Mouse (Mus musculus): ENCODE measurements around the gene Usp18. TPM values are rescaled to one million over a fixed set of nuclear protein-coding genes. Genes with fewer than 3 reads are reported as not detected.

The Usp18 gene
- polyA plus RNA-seq, 1 experiment from 2014 or later = 1.7 TPM

- Histone ChIP-seq H3K36me3 (ENCODE audit: control insufficient read depth, insufficient read depth, low read length) (no peaks in the 10 kb centered on the region), H3K4me1 (ENCODE audit: control insufficient read depth in 2 of 2, insufficient read depth in 2 of 2, low read length in 2 of 2) (peaks cover 0 to 4% of the 10 kb centered on the region in 2 experiments; a peak in 1 of 4 replicates), H3K4me3 (ENCODE audit: control insufficient read depth in 1 of 2, insufficient read depth in 1 of 2, low read depth in 1 of 2, low read length in 2 of 2) (no peak overlapping the region), H3K27ac (replicated peaks in 1 of 2; ENCODE audit: control insufficient read depth in 1 of 2, insufficient read depth in 1 of 2, low read depth in 2 of 2, low read length in 2 of 2) (no peak overlapping the region), H3K9me3 (ENCODE audit: control insufficient read depth, low read length) (no peaks in the 10 kb centered on the region), H3K27me3 (ENCODE audit: control insufficient read depth, insufficient read depth, low read length) (no peaks in the 10 kb centered on the region), H3K9ac (ENCODE audit: low read length) (no peak overlapping the region), H3K4me2 (ENCODE audit: low read length) (no peak overlapping the region)
- no peak for ATAC-seq (ENCODE audit: insufficient number of reproducible peaks, insufficient read depth, low FRiP score, low read depth)
- 30% methylated on average over 6 of the region's 6 CpGs for WGBS
These were observed 20.7 kb upstream of the Usp18 start for GRCm38 (mm10) chr6:121224993-121225392.

- H3K9ac ChIP-seq (ENCODE audit: low read length) = no peak overlapping the region
- H3K27me3 ChIP-seq (ENCODE audit: control insufficient read depth, insufficient read depth, low read length) = no peaks in the 10 kb centered on the region
- H3K4me3 ChIP-seq (ENCODE audit: control insufficient read depth in 1 of 2, insufficient read depth in 1 of 2, low read depth in 1 of 2, low read length in 2 of 2) = no peak overlapping the region
- H3K36me3 ChIP-seq (ENCODE audit: control insufficient read depth, insufficient read depth, low read length) = no peaks in the 10 kb centered on the region
- H3K27ac ChIP-seq (replicated peaks in 1 of 2; ENCODE audit: control insufficient read depth in 1 of 2, insufficient read depth in 1 of 2, low read depth in 2 of 2, low read length in 2 of 2) = no peak overlapping the region
- H3K9me3 ChIP-seq (ENCODE audit: control insufficient read depth, low read length) = no peaks in the 10 kb centered on the region
- no peak overlapping the region for H3K4me2 ChIP-seq (ENCODE audit: low read length)
- WGBS = 59% methylated on average over 4 of the region's 4 CpGs
- no peak for ATAC-seq (ENCODE audit: insufficient number of reproducible peaks, insufficient read depth, low FRiP score, low read depth)
- H3K4me1 ChIP-seq (ENCODE audit: control insufficient read depth in 2 of 2, insufficient read depth in 2 of 2, low read length in 2 of 2) = peaks cover 0 to 2% of the 10 kb centered on the region in 2 experiments; a peak in 1 of 4 replicates
These were observed 19.7 kb upstream of the Usp18 start for GRCm38 (mm10) chr6:121226043-121226442.

GRCm38 (mm10) chr6:121226744-121227143, 19.0 kb upstream of the Usp18 start:
- no peak overlapping the region for H3K27ac ChIP-seq (replicated peaks in 1 of 2; ENCODE audit: control insufficient read depth in 1 of 2, insufficient read depth in 1 of 2, low read depth in 2 of 2, low read length in 2 of 2)
- WGBS = 83% methylated on average over 2 of the region's 2 CpGs
- H3K4me3 ChIP-seq (ENCODE audit: control insufficient read depth in 1 of 2, insufficient read depth in 1 of 2, low read depth in 1 of 2, low read length in 2 of 2) = no peak overlapping the region
- H3K4me2 ChIP-seq (ENCODE audit: low read length) = no peak overlapping the region
- H3K9ac ChIP-seq (ENCODE audit: low read length) = no peak overlapping the region
- H3K36me3 ChIP-seq (ENCODE audit: control insufficient read depth, insufficient read depth, low read length) = no peaks in the 10 kb centered on the region
- H3K4me1 ChIP-seq (ENCODE audit: control insufficient read depth in 2 of 2, insufficient read depth in 2 of 2, low read length in 2 of 2) = peaks cover 0 to 2% of the 10 kb centered on the region in 2 experiments; a peak in 1 of 4 replicates
- ATAC-seq (ENCODE audit: insufficient number of reproducible peaks, insufficient read depth, low FRiP score, low read depth) = no peak
- H3K27me3 ChIP-seq (ENCODE audit: control insufficient read depth, insufficient read depth, low read length) = no peaks in the 10 kb centered on the region
- no peaks in the 10 kb centered on the region for H3K9me3 ChIP-seq (ENCODE audit: control insufficient read depth, low read length)

- no peak overlapping the region for H3K27ac ChIP-seq (replicated peaks in 1 of 2; ENCODE audit: control insufficient read depth in 1 of 2, insufficient read depth in 1 of 2, low read depth in 2 of 2, low read length in 2 of 2)
- H3K9me3 ChIP-seq (ENCODE audit: control insufficient read depth, low read length) = no peaks in the 10 kb centered on the region
- no peak for ATAC-seq (ENCODE audit: insufficient number of reproducible peaks, insufficient read depth, low FRiP score, low read depth)
- 63% methylated on average over 8 of the region's 8 CpGs for WGBS
- H3K36me3 ChIP-seq (ENCODE audit: control insufficient read depth, insufficient read depth, low read length) = no peaks in the 10 kb centered on the region
- no peak overlapping the region for H3K9ac ChIP-seq (ENCODE audit: low read length)
- H3K4me1 ChIP-seq (ENCODE audit: control insufficient read depth in 2 of 2, insufficient read depth in 2 of 2, low read length in 2 of 2) = peaks cover 0 to 2% of the 10 kb centered on the region in 2 experiments; a peak in 1 of 4 replicates
- no peak overlapping the region for H3K4me2 ChIP-seq (ENCODE audit: low read length)
- no peaks in the 10 kb centered on the region for H3K27me3 ChIP-seq (ENCODE audit: control insufficient read depth, insufficient read depth, low read length)
- H3K4me3 ChIP-seq (ENCODE audit: control insufficient read depth in 1 of 2, insufficient read depth in 1 of 2, low read depth in 1 of 2, low read length in 2 of 2) = no peak overlapping the region
These were observed 17.3 kb upstream of the Usp18 start for GRCm38 (mm10) chr6:121228421-121228820.

GRCm38 (mm10) chr6:121232652-121233051, 13.1 kb upstream of the Usp18 start:
- 64% methylated on average over 1 of the region's 1 CpGs for WGBS
- Histone ChIP-seq H3K27me3 (ENCODE audit: control insufficient read depth, insufficient read depth, low read length) (no peaks in the 10 kb centered on the region), H3K36me3 (ENCODE audit: control insufficient read depth, insufficient read depth, low read length) (no peaks in the 10 kb centered on the region), H3K27ac (replicated peaks in 1 of 2; ENCODE audit: control insufficient read depth in 1 of 2, insufficient read depth in 1 of 2, low read depth in 2 of 2, low read length in 2 of 2) (no peak overlapping the region), H3K9me3 (ENCODE audit: control insufficient read depth, low read length) (no peaks in the 10 kb centered on the region), H3K4me3 (ENCODE audit: control insufficient read depth in 1 of 2, insufficient read depth in 1 of 2, low read depth in 1 of 2, low read length in 2 of 2) (no peak overlapping the region), H3K4me2 (ENCODE audit: low read length) (no peak overlapping the region), H3K4me1 (ENCODE audit: control insufficient read depth in 2 of 2, insufficient read depth in 2 of 2, low read length in 2 of 2) (no peaks in the 10 kb centered on the region), H3K9ac (ENCODE audit: low read length) (no peak overlapping the region)
- ATAC-seq (ENCODE audit: insufficient number of reproducible peaks, insufficient read depth, low FRiP score, low read depth) = no peak

DNA sequence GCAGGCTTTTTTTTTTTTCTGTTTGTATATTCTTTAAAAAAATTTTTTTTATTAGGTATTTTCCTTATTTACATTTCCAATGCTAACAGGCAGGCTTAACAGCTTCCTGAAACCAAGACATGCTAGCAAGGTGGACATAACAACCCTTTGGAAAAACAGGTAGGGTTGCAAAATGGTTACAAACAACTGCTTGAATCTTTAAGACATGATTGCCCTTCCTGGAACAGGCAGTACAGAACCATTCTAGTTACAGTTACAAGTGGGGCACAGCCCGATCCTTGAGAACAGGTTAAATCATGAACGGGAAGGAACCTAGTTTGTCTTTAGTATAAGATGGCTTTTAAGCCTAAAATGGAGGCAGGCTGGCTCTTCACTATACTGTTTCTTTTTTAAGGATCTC, 9.3 kb upstream of the Usp18 start:
- no peak for ATAC-seq (ENCODE audit: insufficient number of reproducible peaks, insufficient read depth, low FRiP score, low read depth)
- 93% methylated on average over 2 of the region's 2 CpGs for WGBS
- H3K4me3 ChIP-seq (ENCODE audit: control insufficient read depth in 1 of 2, insufficient read depth in 1 of 2, low read depth in 1 of 2, low read length in 2 of 2) = no peak overlapping the region
- H3K9me3 ChIP-seq (ENCODE audit: control insufficient read depth, low read length) = no peaks in the 10 kb centered on the region
- no peaks in the 10 kb centered on the region for H3K4me1 ChIP-seq (ENCODE audit: control insufficient read depth in 2 of 2, insufficient read depth in 2 of 2, low read length in 2 of 2)
- no peaks in the 10 kb centered on the region for H3K36me3 ChIP-seq (ENCODE audit: control insufficient read depth, insufficient read depth, low read length)
- H3K27ac ChIP-seq (replicated peaks in 1 of 2; ENCODE audit: control insufficient read depth in 1 of 2, insufficient read depth in 1 of 2, low read depth in 2 of 2, low read length in 2 of 2) = no peak overlapping the region
- H3K9ac ChIP-seq (ENCODE audit: low read length) = no peak overlapping the region
- H3K27me3 ChIP-seq (ENCODE audit: control insufficient read depth, insufficient read depth, low read length) = no peaks in the 10 kb centered on the region
- H3K4me2 ChIP-seq (ENCODE audit: low read length) = no peak overlapping the region

DNA sequence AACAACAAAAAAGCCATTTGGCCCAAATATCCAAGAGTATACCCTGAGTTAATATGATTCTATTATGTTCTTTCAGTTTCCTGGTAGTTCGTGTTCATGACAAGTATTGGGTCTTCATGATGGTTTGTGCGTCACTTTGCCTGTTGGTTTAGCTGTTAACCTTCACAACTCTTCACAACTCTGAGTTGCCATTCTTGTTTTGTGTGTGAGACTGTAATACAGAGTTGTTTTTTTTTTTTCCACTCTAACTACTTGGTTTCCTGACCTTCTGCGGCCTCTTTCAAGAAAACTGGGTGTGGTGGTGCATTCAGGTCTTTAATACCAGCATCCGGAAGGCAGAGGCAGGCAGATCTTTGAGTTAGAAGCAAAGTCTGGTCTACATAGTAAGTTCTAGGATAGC, 7.5 kb upstream of the Usp18 start:
- H3K27ac ChIP-seq (replicated peaks in 1 of 2; ENCODE audit: control insufficient read depth in 1 of 2, insufficient read depth in 1 of 2, low read depth in 2 of 2, low read length in 2 of 2) = no peak overlapping the region
- H3K4me2 ChIP-seq (ENCODE audit: low read length) = no peak overlapping the region
- H3K9ac ChIP-seq (ENCODE audit: low read length) = no peak overlapping the region
- ATAC-seq (ENCODE audit: insufficient number of reproducible peaks, insufficient read depth, low FRiP score, low read depth) = no peak
- WGBS = 89% methylated on average over 4 of the region's 4 CpGs
- 0 out of 2 replicates have a peak, but pooled peaks cover 3% of the 10 kb centered on the region for H3K27me3 ChIP-seq (ENCODE audit: control insufficient read depth, insufficient read depth, low read length)
- H3K4me1 ChIP-seq (ENCODE audit: control insufficient read depth in 2 of 2, insufficient read depth in 2 of 2, low read length in 2 of 2) = no peaks in the 10 kb centered on the region
- no peaks in the 10 kb centered on the region for H3K36me3 ChIP-seq (ENCODE audit: control insufficient read depth, insufficient read depth, low read length)
- H3K9me3 ChIP-seq (ENCODE audit: control insufficient read depth, low read length) = no peaks in the 10 kb centered on the region
- no peak overlapping the region for H3K4me3 ChIP-seq (ENCODE audit: control insufficient read depth in 1 of 2, insufficient read depth in 1 of 2, low read depth in 1 of 2, low read length in 2 of 2)

DNA sequence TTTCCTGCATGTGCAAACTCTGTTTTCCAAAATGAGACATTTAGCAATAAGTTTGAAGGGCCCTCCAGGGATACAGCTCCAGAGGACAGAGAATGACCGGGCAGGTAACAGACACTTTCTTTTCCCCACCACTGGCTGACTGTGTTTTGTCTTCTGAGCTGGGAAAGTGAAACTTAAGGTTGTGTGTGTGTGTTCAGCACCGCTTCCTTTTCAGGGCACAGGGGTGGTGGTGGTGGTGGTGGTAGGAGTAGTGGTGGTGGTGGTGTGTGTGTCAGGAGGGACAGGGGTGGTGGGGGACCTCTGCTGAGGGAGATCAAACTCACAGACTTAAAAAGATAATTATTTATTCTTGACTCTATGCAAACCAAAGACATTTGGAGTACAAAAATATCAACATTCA, 3.9 kb upstream of the Usp18 start:
- Histone ChIP-seq H3K27ac (replicated peaks in 1 of 2; ENCODE audit: control insufficient read depth in 1 of 2, insufficient read depth in 1 of 2, low read depth in 2 of 2, low read length in 2 of 2) (no peak overlapping the region), H3K27me3 (ENCODE audit: control insufficient read depth, insufficient read depth, low read length) (peaks cover 6% of the 10 kb centered on the region; the same call in 1 of the 2 replicates), H3K4me2 (ENCODE audit: low read length) (no peak overlapping the region), H3K36me3 (ENCODE audit: control insufficient read depth, insufficient read depth, low read length) (no peaks in the 10 kb centered on the region), H3K9me3 (ENCODE audit: control insufficient read depth, low read length) (no peaks in the 10 kb centered on the region), H3K4me1 (ENCODE audit: control insufficient read depth in 2 of 2, insufficient read depth in 2 of 2, low read length in 2 of 2) (no peaks in the 10 kb centered on the region), H3K4me3 (ENCODE audit: control insufficient read depth in 1 of 2, insufficient read depth in 1 of 2, low read depth in 1 of 2, low read length in 2 of 2) (no peak overlapping the region), H3K9ac (ENCODE audit: low read length) (no peak overlapping the region)
- 83% methylated on average over 2 of the region's 2 CpGs for WGBS
- ATAC-seq (ENCODE audit: insufficient number of reproducible peaks, insufficient read depth, low FRiP score, low read depth) = no peak

Data from heart, embryonic 14.5 days (tissue).